Mouse (Mus musculus) limb, embryonic 12.5 days (tissue): ENCODE data around the gene Nhs. TPM values are rescaled to one million over a fixed set of nuclear protein-coding genes. Genes with fewer than 3 reads are reported as not detected.

ENCODE experiments used
- ATAC-seq: fragments of 200-750 bp; cut with Nextera tagmentation; 2 replicates; pipeline ENCODE4 v1.8.0; 2017; ENCODE audit warnings: low read depth, moderate TSS enrichment; ENCODE audit not compliant: insufficient number of reproducible peaks, insufficient read depth, low FRiP score, low TSS enrichment
- H3K27ac ChIP-seq: fragments of 300-500 bp; sonication (generic); 2 replicates; pipeline ENCODE4 v1.5.1; 2016; ENCODE audit warnings: mild to moderate bottlenecking, moderate library complexity
- H3K27me3 ChIP-seq: fragments of 300-500 bp; sonication (generic); 2 replicates; pipeline ENCODE4 v1.6.1; 2016; ENCODE audit warnings: mild to moderate bottlenecking, moderate library complexity
- H3K36me3 ChIP-seq: fragments of 300-500 bp; sonication (generic); 2 replicates; pipeline ENCODE4 v1.6.1; 2016; ENCODE audit warnings: mild to moderate bottlenecking, moderate library complexity
- H3K4me1 ChIP-seq: fragments of 300-500 bp; sonication (generic); replicated peaks from 2 replicates; pipeline ENCODE4 v1.6.1; 2016
- H3K4me2 ChIP-seq: fragments of 300-500 bp; sonication (generic); 2 replicates; pipeline ENCODE4 v1.6.1; 2016; ENCODE audit warnings: mild to moderate bottlenecking, moderate library complexity
- H3K4me3 ChIP-seq: fragments of 300-500 bp; sonication (generic); replicated peaks from 2 replicates; pipeline ENCODE4 v1.5.1; 2016; ENCODE audit warnings: mild to moderate bottlenecking
- H3K9ac ChIP-seq: fragments of 300-500 bp; sonication (generic); replicated peaks from 2 replicates; pipeline ENCODE4 v1.6.1; 2016; ENCODE audit warnings: mild to moderate bottlenecking, moderate library complexity
- H3K9me3 ChIP-seq: fragments of 300-500 bp; sonication (generic); 2 replicates; pipeline ENCODE4 v1.6.1; 2016; ENCODE audit warnings: mild to moderate bottlenecking, moderate library complexity
- WGBS: fragments of 180-500 bp; shearing (Covaris S2); methylation state at CpG from one replicate; pipeline ENCODE4 v1.1.7; 2016; 5-methylcytosine and 5-hydroxymethylcytosine counted together
- polyA plus RNA-seq: library from polyadenylated mRNA; unstranded; fragments of >200 nt; fragmentation: Nextera tagmentation; extraction: Ambion mirVana; gene quantifications from 2 replicates; pipeline ENCODE4 v1.2.1, GENCODE M21; 2016

The Nhs gene
- polyA plus RNA-seq, 1 experiment from 2014 or later, result 2.6 TPM

- Histone ChIP-seq H3K4me1 (peaks cover 6% of the 10 kb centered on the region; the same call in 1 of the 2 replicates), H3K36me3 (no peaks in the 10 kb centered on the region), H3K9ac (no peak overlapping the region), H3K27ac (no peak overlapping the region), H3K4me3 (no peak overlapping the region), H3K9me3 (no peaks in the 10 kb centered on the region), H3K27me3 (peaks cover 56% of the 10 kb centered on the region), H3K4me2 (no peak overlapping the region)
- 35% methylated on average over 3 of the region's 3 CpGs for WGBS
- no peak for ATAC-seq
Observed at GRCm38 (mm10) chrX:161973572-161973971, 186.0 kb downstream of the Nhs start.

GRCm38 (mm10) chrX:161972723-161973122, 186.8 kb downstream of the Nhs start:
- H3K27ac ChIP-seq, result no peak overlapping the region
- no peaks in the 10 kb centered on the region for H3K9me3 ChIP-seq
- no peak overlapping the region for H3K9ac ChIP-seq
- H3K4me3 ChIP-seq, result no peak overlapping the region
- H3K27me3 ChIP-seq, result peaks cover 49% of the 10 kb centered on the region
- peaks cover 6% of the 10 kb centered on the region; the same call in 1 of the 2 replicates for H3K4me1 ChIP-seq
- ATAC-seq, result no peak
- no peak overlapping the region for H3K4me2 ChIP-seq
- no peaks in the 10 kb centered on the region for H3K36me3 ChIP-seq

GRCm38 (mm10) chrX:161971961-161972502, 187.5 kb downstream of the Nhs start:
- Histone ChIP-seq H3K36me3 (no peaks in the 10 kb centered on the region), H3K4me3 (no peak overlapping the region), H3K9ac (no peak overlapping the region), H3K27ac (no peak overlapping the region), H3K4me1 (peaks cover 6% of the 10 kb centered on the region; the same call in 1 of the 2 replicates), H3K27me3 (peaks cover 47% of the 10 kb centered on the region), H3K9me3 (no peaks in the 10 kb centered on the region), H3K4me2 (no peak overlapping the region)
- 92% methylated on average over 3 of the region's 3 CpGs for WGBS
- no peak for ATAC-seq

- Histone ChIP-seq H3K36me3 (no peaks in the 10 kb centered on the region), H3K4me1 (peaks cover 6% of the 10 kb centered on the region; the same call in 1 of the 2 replicates), H3K9me3 (no peaks in the 10 kb centered on the region), H3K9ac (no peak overlapping the region), H3K4me2 (no peak overlapping the region), H3K27ac (no peak overlapping the region), H3K4me3 (no peak overlapping the region), H3K27me3 (peaks cover 39% of the 10 kb centered on the region)
- ATAC-seq, result no peak
- WGBS, result 95% methylated on average over 1 of the region's 1 CpGs
Observed at GRCm38 (mm10) chrX:161971131-161971530, 188.4 kb downstream of the Nhs start.

GRCm38 (mm10) chrX:161967692-161968091, 191.8 kb downstream of the Nhs start:
- Histone ChIP-seq H3K4me1 (no peaks in the 10 kb centered on the region), H3K36me3 (no peaks in the 10 kb centered on the region), H3K9me3 (no peaks in the 10 kb centered on the region), H3K4me3 (no peak overlapping the region), H3K9ac (no peak overlapping the region), H3K27ac (no peak overlapping the region), H3K27me3 (peaks cover 28% of the 10 kb centered on the region), H3K4me2 (no peak overlapping the region)
- no peak for ATAC-seq
- 33% methylated on average over 4 of the region's 4 CpGs for WGBS

GRCm38 (mm10) chrX:161963372-161963771, 196.2 kb downstream of the Nhs start:
- H3K4me1 ChIP-seq, result no peaks in the 10 kb centered on the region
- peaks cover 27% of the 10 kb centered on the region for H3K27me3 ChIP-seq
- no peak overlapping the region for H3K9ac ChIP-seq
- H3K4me2 ChIP-seq, result no peak overlapping the region
- no peaks in the 10 kb centered on the region for H3K36me3 ChIP-seq
- H3K4me3 ChIP-seq, result no peak overlapping the region
- ATAC-seq, result no peak
- no peaks in the 10 kb centered on the region for H3K9me3 ChIP-seq
- no peak overlapping the region for H3K27ac ChIP-seq

GRCm38 (mm10) chrX:161962855-161963254, 196.7 kb downstream of the Nhs start:
- Histone ChIP-seq H3K27me3 (peaks cover 27% of the 10 kb centered on the region), H3K36me3 (no peaks in the 10 kb centered on the region), H3K4me2 (no peak overlapping the region), H3K9me3 (no peaks in the 10 kb centered on the region), H3K9ac (no peak overlapping the region), H3K4me1 (no peaks in the 10 kb centered on the region), H3K27ac (no peak overlapping the region), H3K4me3 (no peak overlapping the region)
- ATAC-seq, result no peak
- WGBS, result 25% methylated on average over 1 of the region's 1 CpGs

- Histone ChIP-seq H3K9me3 (no peaks in the 10 kb centered on the region), H3K4me3 (no peak overlapping the region), H3K9ac (no peak overlapping the region), H3K36me3 (no peaks in the 10 kb centered on the region), H3K27me3 (peaks cover 21% of the 10 kb centered on the region), H3K4me2 (no peak overlapping the region), H3K4me1 (no peaks in the 10 kb centered on the region), H3K27ac (no peak overlapping the region)
- WGBS, result 79% methylated on average over 6 of the region's 6 CpGs
- ATAC-seq, result no peak
Observed at GRCm38 (mm10) chrX:161961756-161962155, 197.8 kb downstream of the Nhs start.

- Histone ChIP-seq H3K9ac (no peak overlapping the region), H3K9me3 (no peaks in the 10 kb centered on the region), H3K4me2 (no peak overlapping the region), H3K27ac (no peak overlapping the region), H3K4me1 (no peaks in the 10 kb centered on the region), H3K4me3 (no peak overlapping the region), H3K36me3 (no peaks in the 10 kb centered on the region), H3K27me3 (peaks cover 25% of the 10 kb centered on the region)
- ATAC-seq, result no peak
- 56% methylated on average over 4 of the region's 4 CpGs for WGBS
Observed at GRCm38 (mm10) chrX:161961176-161961575, 198.4 kb downstream of the Nhs start.

GRCm38 (mm10) chrX:161952356-161952755, 207.2 kb downstream of the Nhs start:
- Histone ChIP-seq H3K36me3 (no peaks in the 10 kb centered on the region), H3K4me1 (no peaks in the 10 kb centered on the region), H3K27me3 (peaks cover 34% of the 10 kb centered on the region; the same call in 1 of the 2 replicates), H3K9me3 (no peaks in the 10 kb centered on the region), H3K9ac (no peak overlapping the region), H3K4me2 (no peak overlapping the region), H3K27ac (no peak overlapping the region), H3K4me3 (no peak overlapping the region)
- ATAC-seq, result no peak

GRCm38 (mm10) chrX:161943098-161943680, 216.3 kb downstream of the Nhs start:
- Histone ChIP-seq H3K9me3 (no peaks in the 10 kb centered on the region), H3K27me3 (peaks cover 23% of the 10 kb centered on the region), H3K36me3 (no peaks in the 10 kb centered on the region), H3K4me2 (no peak overlapping the region), H3K9ac (no peak overlapping the region), H3K27ac (no peak overlapping the region), H3K4me3 (no peak overlapping the region), H3K4me1 (no peaks in the 10 kb centered on the region; the same call in 1 of the 2 replicates)
- ATAC-seq, result peak; percentile 15; the same call in 1 of the 2 replicates
- WGBS, result 30% methylated on average over 4 of the region's 4 CpGs

GRCm38 (mm10) chrX:161940696-161941095, 218.8 kb downstream of the Nhs start:
- Histone ChIP-seq H3K27me3 (peaks cover 36% of the 10 kb centered on the region), H3K27ac (no peak overlapping the region), H3K36me3 (no peaks in the 10 kb centered on the region), H3K9me3 (no peaks in the 10 kb centered on the region), H3K9ac (no peak overlapping the region), H3K4me2 (no peak overlapping the region), H3K4me1 (no peaks in the 10 kb centered on the region; the same call in 1 of the 2 replicates), H3K4me3 (no peak overlapping the region)
- WGBS, result 39% methylated on average over 2 of the region's 2 CpGs
- no peak for ATAC-seq
